26 mouse cellular contexts compared by ENCODE assay signal in genomic region chr3:154953088-154953487, GRCm38 (mm10).
A peak's percentile ranks its signal among the peaks of the same experiment; 100 is the strongest.
DNase-seq lines count a peak whose midpoint lies in the region; ATAC-seq and TF ChIP-seq lines count a peak whose summit lies in the region.
"Had no signal": no experiment of that assay in that cellular context is flagged by ENCODE, and none has a peak within 500 bp of the region (broad histone marks: within the 10 kb centered on the region; RNA-seq: fewer than 3 reads in every experiment).

No protein-coding gene starts in this region.

- no peak for DNase-seq in forebrain, postnatal 0 days
- peak; percentile 74 for DNase-seq in midbrain, embryonic 11.5 days (ENCODE audit: low spot score, missing footprints)
- no peak for DNase-seq in cerebellum, postnatal 25 days
- DNase-seq: adrenal gland, adult 8-10 months; adrenal gland, postnatal 14 days; adrenal gland, postnatal 36 days; B cell, adult 2 months; cerebellum, adult 11-12 months; cerebellum, adult 2 months; cerebellum, adult 9-10 months; cerebellum, postnatal 10 days; cerebellum, postnatal 36 days; embryo, embryonic 11 days had no signal

- no peak overlapping the region for H3K27ac ChIP-seq in forebrain, postnatal 0 days (ENCODE audit: low read depth, low read length)
- no peak overlapping the region for H3K27ac ChIP-seq in forebrain, embryonic 15.5 days (replicated peaks)
- no peak overlapping the region for H3K27ac ChIP-seq in midbrain, embryonic 11.5 days (ENCODE audit: low read depth, low read length)
- no peak overlapping the region for H3K27ac ChIP-seq in midbrain, embryonic 16.5 days (ENCODE audit: low read length)
- H3K27ac ChIP-seq: embryonic facial prominence, embryonic 13.5 days; embryonic facial prominence, embryonic 15.5 days; forebrain, embryonic 10.5 days; forebrain, embryonic 12.5 days had no signal

- no peak overlapping the region for H3K4me2 ChIP-seq in forebrain, postnatal 0 days (ENCODE audit: low read depth)
- H3K4me2 ChIP-seq in forebrain, embryonic 15.5 days (replicated peaks): no peak overlapping the region
- no peak overlapping the region for H3K4me2 ChIP-seq in midbrain, embryonic 11.5 days
- H3K4me2 ChIP-seq in midbrain, embryonic 16.5 days (ENCODE audit: low read length): no peak overlapping the region
- H3K4me2 ChIP-seq: embryonic facial prominence, embryonic 13.5 days; embryonic facial prominence, embryonic 15.5 days; forebrain, embryonic 12.5 days had no signal

- H3K27me3 ChIP-seq in forebrain, postnatal 0 days (ENCODE audit: insufficient read depth, low read length): no peaks in the 10 kb centered on the region
- no peaks in the 10 kb centered on the region for H3K27me3 ChIP-seq in forebrain, embryonic 15.5 days
- H3K27me3 ChIP-seq in midbrain, embryonic 11.5 days (ENCODE audit: control insufficient read depth, insufficient read depth, low read length): no peaks in the 10 kb centered on the region
- H3K27me3 ChIP-seq in midbrain, embryonic 16.5 days (ENCODE audit: control insufficient read depth, insufficient read depth, low read depth, low read length): no peaks in the 10 kb centered on the region
- H3K27me3 ChIP-seq: CH12.LX; embryonic facial prominence, embryonic 13.5 days; embryonic facial prominence, embryonic 15.5 days; forebrain, embryonic 12.5 days; Patski had no signal

- WGBS in forebrain, postnatal 0 days: 54% methylated on average over 2 of the region's 2 CpGs
- 65% methylated on average over 2 of the region's 2 CpGs for WGBS in forebrain, embryonic 15.5 days
- 66% methylated on average over 2 of the region's 2 CpGs for WGBS in midbrain, embryonic 11.5 days
- 62% methylated on average over 2 of the region's 2 CpGs for WGBS in midbrain, embryonic 16.5 days

- H3K36me3 ChIP-seq in forebrain, postnatal 0 days (ENCODE audit: insufficient read depth): no peaks in the 10 kb centered on the region
- H3K36me3 ChIP-seq in forebrain, embryonic 15.5 days: no peaks in the 10 kb centered on the region
- H3K36me3 ChIP-seq in midbrain, embryonic 11.5 days (ENCODE audit: control insufficient read depth, insufficient read depth, low read length): no peaks in the 10 kb centered on the region
- H3K36me3 ChIP-seq in midbrain, embryonic 16.5 days (ENCODE audit: control insufficient read depth, insufficient read depth, low read length): no peaks in the 10 kb centered on the region
- H3K36me3 ChIP-seq: embryonic facial prominence, embryonic 13.5 days; embryonic facial prominence, embryonic 15.5 days; forebrain, embryonic 10.5 days; forebrain, embryonic 12.5 days; G1E had no signal

- no peak for TF ChIP-seq CTCF in forebrain, postnatal 0 days (IDR thresholded peaks at IDR 0.05; ENCODE audit: low read depth)

- no peaks in the 10 kb centered on the region for H3K4me1 ChIP-seq in forebrain, postnatal 0 days (ENCODE audit: insufficient read depth)
- H3K4me1 ChIP-seq in forebrain, embryonic 15.5 days: no peaks in the 10 kb centered on the region
- H3K4me1 ChIP-seq in midbrain, embryonic 11.5 days (ENCODE audit: control insufficient read depth, insufficient read depth, low read length): no peaks in the 10 kb centered on the region
- H3K4me1 ChIP-seq in midbrain, embryonic 16.5 days (ENCODE audit: control insufficient read depth, insufficient read depth, low read length): no peaks in the 10 kb centered on the region
- H3K4me1 ChIP-seq: embryonic facial prominence, embryonic 13.5 days; embryonic facial prominence, embryonic 15.5 days; forebrain, embryonic 12.5 days had no signal

- no peaks in the 10 kb centered on the region for H3K9me3 ChIP-seq in forebrain, postnatal 0 days (ENCODE audit: low read length)
- no peaks in the 10 kb centered on the region for H3K9me3 ChIP-seq in forebrain, embryonic 15.5 days
- H3K9me3 ChIP-seq in midbrain, embryonic 11.5 days (ENCODE audit: control insufficient read depth, low read length): no peaks in the 10 kb centered on the region
- no peaks in the 10 kb centered on the region for H3K9me3 ChIP-seq in midbrain, embryonic 16.5 days (replicated peaks; ENCODE audit: control insufficient read depth, low read length, poor library complexity, severe bottlenecking)
- H3K9me3 ChIP-seq: embryonic facial prominence, embryonic 13.5 days; embryonic facial prominence, embryonic 15.5 days; forebrain, embryonic 10.5 days; forebrain, embryonic 12.5 days had no signal

- peak; percentile 54; the same call in 1 of the 2 replicates for ATAC-seq in forebrain, postnatal 0 days
- ATAC-seq in forebrain, embryonic 15.5 days (replicated peaks): no peak
- peak; percentile 46; the same call in 1 of the 2 replicates for ATAC-seq in midbrain, embryonic 11.5 days (ENCODE audit: low FRiP score)
- no peak for ATAC-seq in midbrain, embryonic 16.5 days
- ATAC-seq: activated CD4-positive, CD25-positive, alpha-beta regulatory T cell, adult 4 months; CD4-positive, CD25-positive, alpha-beta regulatory T cell, adult 4 months; forebrain, embryonic 14.5 days; Patski had no signal

- no peak overlapping the region for H3K4me3 ChIP-seq in forebrain, postnatal 0 days (ENCODE audit: low read depth, low read length)
- H3K4me3 ChIP-seq in forebrain, embryonic 15.5 days: no peak overlapping the region
- H3K4me3 ChIP-seq in midbrain, embryonic 11.5 days (ENCODE audit: low read depth, low read length): no peak overlapping the region
- no peak overlapping the region for H3K4me3 ChIP-seq in midbrain, embryonic 16.5 days (ENCODE audit: low read depth, low read length)
- H3K4me3 ChIP-seq: embryonic facial prominence, embryonic 13.5 days; embryonic facial prominence, embryonic 15.5 days; erythroblast, embryonic 14.5 days; forebrain, embryonic 10.5 days; forebrain, embryonic 12.5 days had no signal

- no peak overlapping the region for H3K9ac ChIP-seq in forebrain, postnatal 0 days
- H3K9ac ChIP-seq in forebrain, embryonic 15.5 days (replicated peaks): no peak overlapping the region
- H3K9ac ChIP-seq in midbrain, embryonic 11.5 days (ENCODE audit: low read length): no peak overlapping the region
- no peak overlapping the region for H3K9ac ChIP-seq in midbrain, embryonic 16.5 days (ENCODE audit: low read depth, low read length)
- H3K9ac ChIP-seq: embryonic facial prominence, embryonic 13.5 days; embryonic facial prominence, embryonic 15.5 days; forebrain, embryonic 12.5 days had no signal

Comparison
In these comparisons a context has a peak if more than half of its experiments do, and no peak if none do; other contexts are left out.
1. ATAC-seq: peak in forebrain, postnatal 0 days (single experiment) and midbrain, embryonic 11.5 days (single experiment); none in forebrain, embryonic 15.5 days (single experiment) and midbrain, embryonic 16.5 days (single experiment).